Mouse (Mus musculus): ENCODE data around the gene Akap11. TPM values are rescaled to one million over a fixed set of nuclear protein-coding genes. Genes with fewer than 3 reads are reported as not detected.
A peak's percentile ranks its signal among the peaks of the same experiment; 100 is the strongest.

The Akap11 gene
- polyA plus RNA-seq (2015; fragmentation: Nextera tagmentation; extraction: Ambion mirVana) = 16.3 and 17.6 TPM in 2 replicates

- Histone ChIP-seq H3K4me3 (replicated peaks; ENCODE audit: low read length) (peak within 1 kb of the TSS; percentile 87), H3K36me3 (ENCODE audit: control insufficient read depth, insufficient read depth, low read length) (no peaks in the 10 kb centered on the region), H3K27me3 (ENCODE audit: control insufficient read depth, insufficient read depth, low read length) (no peaks in the 10 kb centered on the region), H3K4me1 (ENCODE audit: control insufficient read depth, insufficient read depth, low read length) (peaks cover 23% of the 10 kb centered on the region), H3K4me2 (ENCODE audit: low read depth, low read length) (peak within 1 kb of the TSS; percentile 66), H3K9me3 (replicated peaks; ENCODE audit: control insufficient read depth, low read length) (no peaks in the 10 kb centered on the region), H3K9ac (ENCODE audit: low read length) (peak within 1 kb of the TSS; percentile 95), H3K27ac (ENCODE audit: low read length) (peak within 1 kb of the TSS; percentile 86)
- WGBS = under 1% methylated on average over 79 of the region's 82 CpGs
- peak; percentile 96 for ATAC-seq (ENCODE audit: insufficient read depth, low FRiP score)
Observed at GRCm38 (mm10) chr14:78536281-78537165, at the start of gene Akap11. Gene Akap11, minus strand, starts transcription at chr14:78536808.

GRCm38 (mm10) chr14:78584222-78584621, 47.6 kb upstream of the Akap11 start:
- H3K4me1 ChIP-seq (ENCODE audit: control insufficient read depth, insufficient read depth, low read length) = no peaks in the 10 kb centered on the region
- ATAC-seq (ENCODE audit: insufficient read depth, low FRiP score) = no peak
- no peak overlapping the region for H3K9ac ChIP-seq (ENCODE audit: low read length)
- H3K36me3 ChIP-seq (ENCODE audit: control insufficient read depth, insufficient read depth, low read length) = no peaks in the 10 kb centered on the region; the same call in 1 of the 2 replicates
- WGBS = 89% methylated on average over 13 of the region's 13 CpGs
- no peak overlapping the region for H3K27ac ChIP-seq (ENCODE audit: low read length)
- no peaks in the 10 kb centered on the region for H3K27me3 ChIP-seq (ENCODE audit: control insufficient read depth, insufficient read depth, low read length)
- H3K4me2 ChIP-seq (ENCODE audit: low read depth, low read length) = no peak overlapping the region
- no peak overlapping the region for H3K4me3 ChIP-seq (replicated peaks; ENCODE audit: low read length)
- no peaks in the 10 kb centered on the region for H3K9me3 ChIP-seq (replicated peaks; ENCODE audit: control insufficient read depth, low read length)

DNA sequence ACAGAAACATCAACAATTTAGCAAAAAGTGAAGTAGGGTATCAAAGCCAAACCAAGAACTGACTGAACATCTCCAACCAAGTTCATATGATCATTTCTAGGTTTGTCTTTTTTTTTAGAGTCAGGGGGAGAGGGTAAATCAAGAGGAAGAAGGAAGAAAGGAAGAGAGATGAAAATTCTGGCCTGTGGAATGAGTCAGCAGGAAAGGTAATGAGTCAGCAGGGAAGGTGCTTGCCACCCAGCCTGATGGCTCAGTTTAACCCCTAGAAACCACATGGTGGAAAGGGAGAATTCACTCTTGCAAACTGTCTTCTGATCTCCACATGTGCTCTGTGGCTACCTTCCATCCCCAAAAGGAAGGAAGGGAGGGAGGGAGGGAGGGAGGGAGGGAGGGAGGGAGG, 46.6 kb upstream of the Akap11 start:
- ATAC-seq (ENCODE audit: insufficient read depth, low FRiP score) = no peak
- Histone ChIP-seq H3K27ac (ENCODE audit: low read length) (no peak overlapping the region), H3K36me3 (ENCODE audit: control insufficient read depth, insufficient read depth, low read length) (no peaks in the 10 kb centered on the region; the same call in 1 of the 2 replicates)

GRCm38 (mm10) chr14:78575899-78576298, 39.3 kb upstream of the Akap11 start:
- H3K27ac ChIP-seq (ENCODE audit: low read length) = no peak overlapping the region
- WGBS = 72% methylated on average over 13 of the region's 13 CpGs
- no peak overlapping the region for H3K9ac ChIP-seq (ENCODE audit: low read length)
- no peak for ATAC-seq (ENCODE audit: insufficient read depth, low FRiP score)
- no peaks in the 10 kb centered on the region for H3K4me1 ChIP-seq (ENCODE audit: control insufficient read depth, insufficient read depth, low read length)
- no peak overlapping the region for H3K4me2 ChIP-seq (ENCODE audit: low read depth, low read length)
- H3K27me3 ChIP-seq (ENCODE audit: control insufficient read depth, insufficient read depth, low read length) = no peaks in the 10 kb centered on the region
- 0 out of 2 replicates have a peak, but pooled peaks cover 2% of the 10 kb centered on the region for H3K36me3 ChIP-seq (ENCODE audit: control insufficient read depth, insufficient read depth, low read length)
- no peak overlapping the region for H3K4me3 ChIP-seq (replicated peaks; ENCODE audit: low read length)
- H3K9me3 ChIP-seq (replicated peaks; ENCODE audit: control insufficient read depth, low read length) = no peaks in the 10 kb centered on the region

More for the DNA sequence above, 46.6 kb upstream of the Akap11 start:
- H3K4me1 ChIP-seq (ENCODE audit: control insufficient read depth, insufficient read depth, low read length) = no peaks in the 10 kb centered on the region
- no peak overlapping the region for H3K9ac ChIP-seq (ENCODE audit: low read length)
- H3K4me3 ChIP-seq (replicated peaks; ENCODE audit: low read length) = no peak overlapping the region
- no peaks in the 10 kb centered on the region for H3K27me3 ChIP-seq (ENCODE audit: control insufficient read depth, insufficient read depth, low read length)
- no peaks in the 10 kb centered on the region for H3K9me3 ChIP-seq (replicated peaks; ENCODE audit: control insufficient read depth, low read length)
- no peak overlapping the region for H3K4me2 ChIP-seq (ENCODE audit: low read depth, low read length)

GRCm38 (mm10) chr14:78568410-78568809, 31.8 kb upstream of the Akap11 start:
- no peaks in the 10 kb centered on the region for H3K4me1 ChIP-seq (ENCODE audit: control insufficient read depth, insufficient read depth, low read length)
- H3K9me3 ChIP-seq (replicated peaks; ENCODE audit: control insufficient read depth, low read length) = no peaks in the 10 kb centered on the region
- no peak for ATAC-seq (ENCODE audit: insufficient read depth, low FRiP score)
- no peaks in the 10 kb centered on the region for H3K27me3 ChIP-seq (ENCODE audit: control insufficient read depth, insufficient read depth, low read length)
- WGBS = 79% methylated on average over 5 of the region's 5 CpGs
- H3K9ac ChIP-seq (ENCODE audit: low read length) = no peak overlapping the region
- no peaks in the 10 kb centered on the region for H3K36me3 ChIP-seq (ENCODE audit: control insufficient read depth, insufficient read depth, low read length)
- no peak overlapping the region for H3K27ac ChIP-seq (ENCODE audit: low read length)
- H3K4me2 ChIP-seq (ENCODE audit: low read depth, low read length) = no peak overlapping the region
- H3K4me3 ChIP-seq (replicated peaks; ENCODE audit: low read length) = no peak overlapping the region

DNA sequence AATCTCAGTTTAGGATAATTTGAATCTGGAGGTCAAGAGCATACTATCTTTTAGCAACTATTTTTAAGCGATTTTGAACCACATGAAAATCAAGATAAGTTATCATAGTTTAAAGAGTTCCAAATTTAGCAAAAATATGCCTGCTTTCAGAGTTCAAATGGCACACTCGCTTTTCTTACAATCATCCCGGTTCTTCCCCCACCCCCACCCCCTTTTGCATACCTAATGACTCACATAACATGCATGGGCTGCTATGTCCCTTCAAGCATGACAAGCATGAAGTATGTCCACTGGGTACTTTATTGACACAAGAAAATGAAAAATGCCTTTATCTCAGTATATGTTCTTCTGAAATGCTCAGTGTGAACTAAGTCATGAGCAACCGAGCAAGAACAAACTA, 29.8 kb upstream of the Akap11 start:
- ATAC-seq (ENCODE audit: insufficient read depth, low FRiP score) = no peak
- Histone ChIP-seq H3K4me3 (replicated peaks; ENCODE audit: low read length) (no peak overlapping the region), H3K4me2 (ENCODE audit: low read depth, low read length) (no peak overlapping the region), H3K27me3 (ENCODE audit: control insufficient read depth, insufficient read depth, low read length) (no peaks in the 10 kb centered on the region), H3K9ac (ENCODE audit: low read length) (no peak overlapping the region), H3K36me3 (ENCODE audit: control insufficient read depth, insufficient read depth, low read length) (no peaks in the 10 kb centered on the region), H3K27ac (ENCODE audit: low read length) (no peak overlapping the region), H3K9me3 (replicated peaks; ENCODE audit: control insufficient read depth, low read length) (no peaks in the 10 kb centered on the region), H3K4me1 (ENCODE audit: control insufficient read depth, insufficient read depth, low read length) (no peaks in the 10 kb centered on the region)
- 76% methylated on average over 4 of the region's 4 CpGs for WGBS

- H3K9me3 ChIP-seq (replicated peaks; ENCODE audit: control insufficient read depth, low read length) = no peaks in the 10 kb centered on the region
- H3K27ac ChIP-seq (ENCODE audit: low read length) = no peak overlapping the region
- H3K4me1 ChIP-seq (ENCODE audit: control insufficient read depth, insufficient read depth, low read length) = no peaks in the 10 kb centered on the region
- no peak overlapping the region for H3K9ac ChIP-seq (ENCODE audit: low read length)
- H3K36me3 ChIP-seq (ENCODE audit: control insufficient read depth, insufficient read depth, low read length) = no peaks in the 10 kb centered on the region
- ATAC-seq (ENCODE audit: insufficient read depth, low FRiP score) = no peak
- WGBS = 60% methylated on average over 2 of the region's 2 CpGs
- H3K4me3 ChIP-seq (replicated peaks; ENCODE audit: low read length) = no peak overlapping the region
- H3K27me3 ChIP-seq (ENCODE audit: control insufficient read depth, insufficient read depth, low read length) = no peaks in the 10 kb centered on the region
- H3K4me2 ChIP-seq (ENCODE audit: low read depth, low read length) = no peak overlapping the region
Observed at GRCm38 (mm10) chr14:78564292-78564691, 27.7 kb upstream of the Akap11 start.

GRCm38 (mm10) chr14:78563211-78563610, 26.6 kb upstream of the Akap11 start:
- ATAC-seq (ENCODE audit: insufficient read depth, low FRiP score) = no peak
- 84% methylated on average over 7 of the region's 7 CpGs for WGBS

GRCm38 (mm10) chr14:78562121-78562520, 25.5 kb upstream of the Akap11 start:
- no peak overlapping the region for H3K9ac ChIP-seq (ENCODE audit: low read length)
- H3K4me3 ChIP-seq (replicated peaks; ENCODE audit: low read length) = no peak overlapping the region
- no peak overlapping the region for H3K4me2 ChIP-seq (ENCODE audit: low read depth, low read length)
- no peak for ATAC-seq (ENCODE audit: insufficient read depth, low FRiP score)
- WGBS = 69% methylated on average over 4 of the region's 4 CpGs
- H3K4me1 ChIP-seq (ENCODE audit: control insufficient read depth, insufficient read depth, low read length) = no peaks in the 10 kb centered on the region
- no peaks in the 10 kb centered on the region for H3K27me3 ChIP-seq (ENCODE audit: control insufficient read depth, insufficient read depth, low read length)
- no peaks in the 10 kb centered on the region for H3K9me3 ChIP-seq (replicated peaks; ENCODE audit: control insufficient read depth, low read length)
- no peak overlapping the region for H3K27ac ChIP-seq (ENCODE audit: low read length)
- no peaks in the 10 kb centered on the region for H3K36me3 ChIP-seq (ENCODE audit: control insufficient read depth, insufficient read depth, low read length)

More at GRCm38 (mm10) chr14:78563211-78563610, 26.6 kb upstream of the Akap11 start:
- H3K36me3 ChIP-seq (ENCODE audit: control insufficient read depth, insufficient read depth, low read length) = no peaks in the 10 kb centered on the region
- no peak overlapping the region for H3K4me3 ChIP-seq (replicated peaks; ENCODE audit: low read length)
- no peak overlapping the region for H3K27ac ChIP-seq (ENCODE audit: low read length)
- no peaks in the 10 kb centered on the region for H3K9me3 ChIP-seq (replicated peaks; ENCODE audit: control insufficient read depth, low read length)
- H3K4me2 ChIP-seq (ENCODE audit: low read depth, low read length) = no peak overlapping the region
- H3K27me3 ChIP-seq (ENCODE audit: control insufficient read depth, insufficient read depth, low read length) = no peaks in the 10 kb centered on the region
- no peak overlapping the region for H3K9ac ChIP-seq (ENCODE audit: low read length)
- H3K4me1 ChIP-seq (ENCODE audit: control insufficient read depth, insufficient read depth, low read length) = no peaks in the 10 kb centered on the region
